Mouse (Mus musculus) midbrain, embryonic 14.5 days (tissue): ENCODE measurements around the gene Ctdspl. TPM values are rescaled to one million over a fixed set of nuclear protein-coding genes. Genes with fewer than 3 reads are reported as not detected.
A peak's percentile ranks its signal among the peaks of the same experiment; 100 is the strongest.

ENCODE experiments used
- ATAC-seq: fragments of 200-750 bp; cut with Nextera tagmentation; 2 replicates; pipeline ENCODE4 v1.8.0; 2017; ENCODE audit warnings: moderate number of reproducible peaks, moderate library complexity; ENCODE audit not compliant: low FRiP score, low TSS enrichment
- DNase-seq: peaks from one replicate; pipeline ENCODE4 v3.0.0-alpha.2; 2015
- H3K27ac ChIP-seq: fragments of 300-500 bp; sonication (generic); replicated peaks from 2 replicates; pipeline ENCODE4 v1.5.1; 2014; ENCODE audit warnings: mild to moderate bottlenecking, low read depth, low read length, moderate library complexity
- H3K27me3 ChIP-seq: fragments of 300-500 bp; sonication (generic); 2 replicates; pipeline ENCODE4 v1.6.1; 2014; ENCODE audit warnings: low read length, control low read depth, mixed read lengths; ENCODE audit not compliant: control insufficient read depth, insufficient read depth
- H3K36me3 ChIP-seq: fragments of 300-500 bp; sonication (generic); 2 replicates; pipeline ENCODE4 v1.6.1; 2014; ENCODE audit warnings: low read length, control low read depth; ENCODE audit not compliant: control insufficient read depth, insufficient read depth
- H3K4me1 ChIP-seq: fragments of 300-500 bp; sonication (generic); 2 replicates; pipeline ENCODE4 v1.6.1; 2014; ENCODE audit warnings: mild to moderate bottlenecking, antibody characterized with exemption, low read length, control low read depth; ENCODE audit not compliant: control insufficient read depth, insufficient read depth
- H3K4me2 ChIP-seq: fragments of 300-500 bp; sonication (generic); 2 replicates; pipeline ENCODE4 v1.6.1; 2014; ENCODE audit warnings: mild to moderate bottlenecking, low read length, moderate library complexity
- H3K4me3 ChIP-seq: fragments of 300-500 bp; sonication (generic); replicated peaks from 2 replicates; pipeline ENCODE4 v1.5.1; 2014; ENCODE audit warnings: low read depth, low read length
- H3K9ac ChIP-seq: fragments of 300-500 bp; sonication (generic); replicated peaks from 2 replicates; pipeline ENCODE4 v1.6.1; 2014; ENCODE audit warnings: mild to moderate bottlenecking, low read length, moderate library complexity
- H3K9me3 ChIP-seq: fragments of 300-500 bp; sonication (generic); 2 replicates; pipeline ENCODE4 v1.6.1; 2016; ENCODE audit warnings: low read length, control low read depth, mixed read lengths; ENCODE audit not compliant: control insufficient read depth
- WGBS: fragments of 180-500 bp; shearing (Covaris S2); extraction: QIAGEN DNeasy Blood & Tissue Kit; methylation state at CpG from one replicate; pipeline ENCODE4 v1.1.7; 2014; 5-methylcytosine and 5-hydroxymethylcytosine counted together
- polyA plus RNA-seq: library from polyadenylated mRNA; unstranded; fragments of >200 nt; fragmentation: Nextera tagmentation; extraction: Ambion mirVana; gene quantifications from 2 replicates; pipeline ENCODE4 v1.2.1, GENCODE M21; 2014

Ctdspl gene
- polyA plus RNA-seq, 1 experiment from 2014 or later, result 8.2 TPM

- peak; percentile 28 for DNase-seq
- H3K36me3 ChIP-seq, result no peaks in the 10 kb centered on the region
- no peaks in the 10 kb centered on the region for H3K9me3 ChIP-seq
- no peak overlapping the region for H3K9ac ChIP-seq
- H3K27ac ChIP-seq, result peak overlapping the region; percentile 64; the same call in 1 of the 2 replicates
- no peak for ATAC-seq
- H3K27me3 ChIP-seq, result no peaks in the 10 kb centered on the region
- H3K4me1 ChIP-seq, result peaks cover 28% of the 10 kb centered on the region
- no peak overlapping the region for H3K4me3 ChIP-seq
- H3K4me2 ChIP-seq, result no peak overlapping the region
- 66% methylated on average over 8 of the region's 8 CpGs for WGBS
Observed at GRCm38 (mm10) chr9:119034069-119034468, 107.8 kb downstream of the Ctdspl start.

GRCm38 (mm10) chr9:119034676-119035665 lies 108.7 kb downstream of the Ctdspl start:
- peak; percentile 31; the same call in 1 of the 2 replicates for ATAC-seq

GRCm38 (mm10) chr9:119035836-119036235 lies 109.6 kb downstream of the Ctdspl start:
- Histone ChIP-seq H3K36me3 (no peaks in the 10 kb centered on the region), H3K9me3 (no peaks in the 10 kb centered on the region), H3K4me3 (no peak overlapping the region), H3K4me2 (no peak overlapping the region), H3K27ac (no peak overlapping the region), H3K4me1 (peaks cover 28% of the 10 kb centered on the region), H3K9ac (no peak overlapping the region), H3K27me3 (no peaks in the 10 kb centered on the region)
- ATAC-seq (no peak), DNase-seq (no peak)
- 76% methylated on average over 7 of the region's 7 CpGs for WGBS

More at GRCm38 (mm10) chr9:119034676-119035665, 108.7 kb downstream of the Ctdspl start:
- Histone ChIP-seq H3K4me2 (no peak overlapping the region), H3K9ac (no peak overlapping the region), H3K9me3 (no peaks in the 10 kb centered on the region), H3K36me3 (no peaks in the 10 kb centered on the region), H3K27me3 (no peaks in the 10 kb centered on the region), H3K27ac (peak overlapping the region; percentile 13; the same call in 1 of the 2 replicates), H3K4me1 (peaks cover 28% of the 10 kb centered on the region), H3K4me3 (no peak overlapping the region)
- peak; percentile 61 for DNase-seq
- 37% methylated on average over 29 of the region's 29 CpGs for WGBS

GRCm38 (mm10) chr9:119037076-119037730 lies 111.0 kb downstream of the Ctdspl start:
- Histone ChIP-seq H3K36me3 (no peaks in the 10 kb centered on the region), H3K27ac (no peak overlapping the region), H3K9ac (no peak overlapping the region), H3K4me1 (peaks cover 25% of the 10 kb centered on the region), H3K4me3 (no peak overlapping the region), H3K4me2 (no peak overlapping the region), H3K9me3 (no peaks in the 10 kb centered on the region), H3K27me3 (no peaks in the 10 kb centered on the region)
- peak; percentile 42 for DNase-seq
- 80% methylated on average over 15 of the region's 15 CpGs for WGBS
- ATAC-seq, result no peak

- 89% methylated on average over 3 of the region's 3 CpGs for WGBS
- Histone ChIP-seq H3K4me2 (no peak overlapping the region), H3K4me1 (peaks cover 12% of the 10 kb centered on the region), H3K27me3 (no peaks in the 10 kb centered on the region), H3K9me3 (no peaks in the 10 kb centered on the region), H3K36me3 (no peaks in the 10 kb centered on the region), H3K4me3 (no peak overlapping the region), H3K9ac (no peak overlapping the region), H3K27ac (no peak overlapping the region)
- ATAC-seq (no peak), DNase-seq (no peak)
Observed at GRCm38 (mm10) chr9:119038574-119038973, 112.3 kb downstream of the Ctdspl start.

- 92% methylated on average over 15 of the region's 15 CpGs for WGBS
- ATAC-seq, result no peak
- H3K4me1 ChIP-seq, result no peaks in the 10 kb centered on the region
- H3K27me3 ChIP-seq, result no peaks in the 10 kb centered on the region
- no peaks in the 10 kb centered on the region for H3K9me3 ChIP-seq
- no peak overlapping the region for H3K9ac ChIP-seq
- no peak overlapping the region for H3K27ac ChIP-seq
- H3K4me3 ChIP-seq, result no peak overlapping the region
- no peaks in the 10 kb centered on the region for H3K36me3 ChIP-seq
- no peak overlapping the region for H3K4me2 ChIP-seq
- no peak for DNase-seq
Observed at GRCm38 (mm10) chr9:119040101-119040775, 114.0 kb downstream of the Ctdspl start.

- no peaks in the 10 kb centered on the region for H3K27me3 ChIP-seq
- no peak overlapping the region for H3K9ac ChIP-seq
- DNase-seq (no peak), ATAC-seq (no peak)
- H3K4me1 ChIP-seq, result no peaks in the 10 kb centered on the region; the same call in 1 of the 2 replicates
- H3K36me3 ChIP-seq, result no peaks in the 10 kb centered on the region
- WGBS, result 80% methylated on average over 11 of the region's 11 CpGs
- H3K4me3 ChIP-seq, result no peak overlapping the region
- no peak overlapping the region for H3K4me2 ChIP-seq
- H3K9me3 ChIP-seq, result no peaks in the 10 kb centered on the region
- no peak overlapping the region for H3K27ac ChIP-seq
Observed at GRCm38 (mm10) chr9:119048182-119048903, 122.1 kb downstream of the Ctdspl start.

GRCm38 (mm10) chr9:119051158-119051557 lies 124.9 kb downstream of the Ctdspl start:
- Histone ChIP-seq H3K4me1 (no peaks in the 10 kb centered on the region; the same call in 1 of the 2 replicates), H3K9ac (no peak overlapping the region), H3K9me3 (no peaks in the 10 kb centered on the region), H3K27me3 (no peaks in the 10 kb centered on the region; the same call in 1 of the 2 replicates), H3K4me2 (no peak overlapping the region), H3K27ac (no peak overlapping the region), H3K4me3 (no peak overlapping the region), H3K36me3 (no peaks in the 10 kb centered on the region)
- WGBS, result 79% methylated on average over 2 of the region's 2 CpGs
- ATAC-seq (no peak), DNase-seq (no peak)
